Mouse (Mus musculus): ENCODE measurements around the gene Gm21454.
"Not testable (repeated sequence)": the region's sequence is repeated elsewhere in the genome, so short reads cannot be mapped to it uniquely, and the experiment has no call there.

DNA sequence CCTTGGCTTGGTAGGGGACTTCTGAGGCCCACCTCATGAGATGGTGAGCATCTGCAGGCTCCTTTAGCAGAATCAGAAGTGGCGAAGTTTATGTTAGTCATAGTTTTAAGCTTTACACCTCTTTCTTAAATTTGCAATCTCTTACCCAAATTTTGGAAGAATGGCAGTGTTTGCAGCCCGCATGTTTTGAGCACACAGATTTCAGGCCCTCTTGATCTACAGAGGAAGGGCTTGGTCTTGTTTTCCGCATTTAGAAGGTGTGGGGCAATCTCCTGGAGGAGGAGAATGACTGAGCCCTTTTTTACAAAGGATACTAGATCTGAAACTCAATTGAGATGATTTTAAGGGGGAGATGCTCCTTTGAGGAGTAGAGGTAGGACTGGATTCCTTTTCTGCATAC is 28.4 kb upstream of the Gm21454 start, which contains the start of gene Gm21828:
- not testable (repeated sequence) for TF ChIP-seq KAT2A (IDR thresholded peaks at IDR 0.05; ENCODE audit: insufficient replicate concordance, low read length); RAD21 (IDR thresholded peaks at IDR 0.05; ENCODE audit: low read depth, low read length); CHD2 (IDR thresholded peaks at IDR 0.05; ENCODE audit: low read length); POLR2A (IDR thresholded peaks at IDR 0.05; ENCODE audit: low read depth, low read length); MAFK (IDR thresholded peaks at IDR 0.05; ENCODE audit: insufficient replicate concordance, low read length); CHD1 (IDR thresholded peaks at IDR 0.05; ENCODE audit: low read depth, low read length); CTCF (conservative IDR thresholded peaks at IDR 0.05 in 1 of 2, IDR thresholded peaks at IDR 0.05 in 1 of 2; ENCODE audit: low read depth in 2 of 2, low read length in 2 of 2); JUN (IDR thresholded peaks at IDR 0.05; ENCODE audit: insufficient read depth, low read depth, low read length); EP300 (IDR thresholded peaks at IDR 0.05; ENCODE audit: low read length); RCOR1 (conservative IDR thresholded peaks at IDR 0.05; ENCODE audit: low read depth, low read length); TCF12 (IDR thresholded peaks at IDR 0.05; ENCODE audit: low read depth, low read length); SIN3A (IDR thresholded peaks at IDR 0.05; ENCODE audit: low read length); IRF4 (IDR thresholded peaks at IDR 0.05; ENCODE audit: low read depth, low read length); POLR2AphosphoS2 (IDR thresholded peaks at IDR 0.05; ENCODE audit: low read depth, low read length)
